Mouse (Mus musculus): ENCODE measurements around the gene Dmrt1. TPM values are rescaled to one million over a fixed set of nuclear protein-coding genes. Genes with fewer than 3 reads are reported as not detected.

The Dmrt1 gene
- polyA plus RNA-seq, 1 experiment from 2014 or later, result not detected

GRCm38 (mm10) chr19:25628490-25628889, 123.1 kb downstream of the Dmrt1 start:
- no peak overlapping the region for H3K27ac ChIP-seq (ENCODE audit: poor library complexity, severe bottlenecking)
- H3K27me3 ChIP-seq (replicated peaks), result peaks cover 70% of the 10 kb centered on the region
- 9% methylated on average over 9 of the region's 9 CpGs for WGBS
- no peak for ATAC-seq (ENCODE audit: insufficient number of reproducible peaks, low FRiP score)
- H3K9me3 ChIP-seq (replicated peaks), result no peaks in the 10 kb centered on the region
- H3K4me2 ChIP-seq, result no peak overlapping the region
- H3K4me1 ChIP-seq (replicated peaks), result 0 out of 2 replicates have a peak, but pooled peaks cover 3% of the 10 kb centered on the region
- no peak overlapping the region for H3K9ac ChIP-seq
- no peak overlapping the region for H3K4me3 ChIP-seq
- H3K36me3 ChIP-seq, result no peaks in the 10 kb centered on the region

GRCm38 (mm10) chr19:25635119-25635518, 129.7 kb downstream of the Dmrt1 start:
- no peak for ATAC-seq (ENCODE audit: insufficient number of reproducible peaks, low FRiP score)
- H3K4me2 ChIP-seq, result no peak overlapping the region
- 79% methylated on average over 5 of the region's 5 CpGs for WGBS

GRCm38 (mm10) chr19:25635622-25636244, 130.3 kb downstream of the Dmrt1 start:
- Histone ChIP-seq H3K9me3 (replicated peaks) (no peaks in the 10 kb centered on the region), H3K36me3 (no peaks in the 10 kb centered on the region), H3K4me2 (peak overlapping the region; percentile 69), H3K4me1 (replicated peaks) (0 out of 2 replicates have a peak, but pooled peaks cover 13% of the 10 kb centered on the region), H3K27ac (ENCODE audit: poor library complexity, severe bottlenecking) (no peak overlapping the region), H3K4me3 (peak overlapping the region; percentile 33), H3K27me3 (replicated peaks) (peaks cover 20% of the 10 kb centered on the region), H3K9ac (peak overlapping the region; percentile 56; the same call in 1 of the 2 replicates)
- WGBS, result 11% methylated on average over 22 of the region's 22 CpGs
- ATAC-seq (ENCODE audit: insufficient number of reproducible peaks, low FRiP score), result no peak

More at GRCm38 (mm10) chr19:25635119-25635518, 129.7 kb downstream of the Dmrt1 start:
- Histone ChIP-seq H3K9ac (no peak overlapping the region), H3K27ac (ENCODE audit: poor library complexity, severe bottlenecking) (no peak overlapping the region), H3K9me3 (replicated peaks) (no peaks in the 10 kb centered on the region), H3K27me3 (replicated peaks) (peaks cover 23% of the 10 kb centered on the region), H3K4me1 (replicated peaks) (0 out of 2 replicates have a peak, but pooled peaks cover 13% of the 10 kb centered on the region), H3K4me3 (no peak overlapping the region), H3K36me3 (no peaks in the 10 kb centered on the region)

GRCm38 (mm10) chr19:25638766-25639361, 133.4 kb downstream of the Dmrt1 start:
- 0 out of 2 replicates have a peak, but pooled peaks cover 7% of the 10 kb centered on the region for H3K4me1 ChIP-seq (replicated peaks)
- WGBS, result 70% methylated on average over 11 of the region's 11 CpGs
- no peak overlapping the region for H3K4me2 ChIP-seq
- no peak overlapping the region for H3K4me3 ChIP-seq
- H3K27me3 ChIP-seq (replicated peaks), result peaks cover 20% of the 10 kb centered on the region
- no peak overlapping the region for H3K9ac ChIP-seq
- no peak overlapping the region for H3K27ac ChIP-seq (ENCODE audit: poor library complexity, severe bottlenecking)
- no peaks in the 10 kb centered on the region for H3K9me3 ChIP-seq (replicated peaks)
- ATAC-seq (ENCODE audit: insufficient number of reproducible peaks, low FRiP score), result no peak
- H3K36me3 ChIP-seq, result no peaks in the 10 kb centered on the region

GRCm38 (mm10) chr19:25641786-25642185, 136.4 kb downstream of the Dmrt1 start:
- Histone ChIP-seq H3K4me2 (no peak overlapping the region), H3K27ac (ENCODE audit: poor library complexity, severe bottlenecking) (no peak overlapping the region), H3K9ac (no peak overlapping the region), H3K9me3 (replicated peaks) (no peaks in the 10 kb centered on the region), H3K36me3 (no peaks in the 10 kb centered on the region), H3K4me1 (replicated peaks) (no peaks in the 10 kb centered on the region), H3K27me3 (replicated peaks) (peaks cover 15% of the 10 kb centered on the region), H3K4me3 (no peak overlapping the region)
- ATAC-seq (ENCODE audit: insufficient number of reproducible peaks, low FRiP score), result no peak
- WGBS, result 71% methylated on average over 6 of the region's 6 CpGs

- no peak for ATAC-seq (ENCODE audit: insufficient number of reproducible peaks, low FRiP score)
- H3K4me2 ChIP-seq, result no peak overlapping the region
- H3K36me3 ChIP-seq, result no peaks in the 10 kb centered on the region
- H3K27me3 ChIP-seq (replicated peaks), result no peaks in the 10 kb centered on the region
- H3K4me1 ChIP-seq (replicated peaks), result no peaks in the 10 kb centered on the region
- H3K9me3 ChIP-seq (replicated peaks), result no peaks in the 10 kb centered on the region
- H3K9ac ChIP-seq, result no peak overlapping the region
- H3K4me3 ChIP-seq, result no peak overlapping the region
- WGBS, result 59% methylated on average over 3 of the region's 3 CpGs
- no peak overlapping the region for H3K27ac ChIP-seq (ENCODE audit: poor library complexity, severe bottlenecking)
These were observed 141.7 kb downstream of the Dmrt1 start for GRCm38 (mm10) chr19:25647136-25647535.

GRCm38 (mm10) chr19:25648701-25649100, 143.3 kb downstream of the Dmrt1 start:
- H3K4me1 ChIP-seq (replicated peaks), result no peaks in the 10 kb centered on the region
- WGBS, result 66% methylated on average over 4 of the region's 4 CpGs
- H3K9me3 ChIP-seq (replicated peaks), result no peaks in the 10 kb centered on the region
- ATAC-seq (ENCODE audit: insufficient number of reproducible peaks, low FRiP score), result no peak
- no peaks in the 10 kb centered on the region for H3K36me3 ChIP-seq
- H3K27ac ChIP-seq (ENCODE audit: poor library complexity, severe bottlenecking), result no peak overlapping the region
- no peak overlapping the region for H3K4me2 ChIP-seq
- H3K27me3 ChIP-seq (replicated peaks), result no peaks in the 10 kb centered on the region
- H3K9ac ChIP-seq, result no peak overlapping the region
- H3K4me3 ChIP-seq, result no peak overlapping the region

- no peaks in the 10 kb centered on the region; the same call in 1 of the 2 replicates for H3K27me3 ChIP-seq (replicated peaks)
- H3K27ac ChIP-seq (ENCODE audit: poor library complexity, severe bottlenecking), result no peak overlapping the region
- WGBS, result 63% methylated on average over 10 of the region's 10 CpGs
- no peak overlapping the region for H3K9ac ChIP-seq
- no peak overlapping the region for H3K4me2 ChIP-seq
- no peaks in the 10 kb centered on the region for H3K4me1 ChIP-seq (replicated peaks)
- H3K36me3 ChIP-seq, result no peaks in the 10 kb centered on the region
- no peak overlapping the region for H3K4me3 ChIP-seq
- ATAC-seq (ENCODE audit: insufficient number of reproducible peaks, low FRiP score), result no peak
- no peaks in the 10 kb centered on the region for H3K9me3 ChIP-seq (replicated peaks)
These were observed 145.1 kb downstream of the Dmrt1 start for GRCm38 (mm10) chr19:25650474-25650873.

GRCm38 (mm10) chr19:25652560-25652959, 147.1 kb downstream of the Dmrt1 start:
- no peak overlapping the region for H3K9ac ChIP-seq
- ATAC-seq (ENCODE audit: insufficient number of reproducible peaks, low FRiP score), result no peak
- WGBS, result 67% methylated on average over 5 of the region's 5 CpGs
- H3K4me3 ChIP-seq, result no peak overlapping the region
- H3K36me3 ChIP-seq, result no peaks in the 10 kb centered on the region
- no peaks in the 10 kb centered on the region; the same call in 1 of the 2 replicates for H3K27me3 ChIP-seq (replicated peaks)
- no peaks in the 10 kb centered on the region for H3K4me1 ChIP-seq (replicated peaks)
- no peak overlapping the region for H3K27ac ChIP-seq (ENCODE audit: poor library complexity, severe bottlenecking)
- H3K9me3 ChIP-seq (replicated peaks), result no peaks in the 10 kb centered on the region
- H3K4me2 ChIP-seq, result no peak overlapping the region
